Mouse (Mus musculus): ENCODE data around the gene Col4a2. TPM values are rescaled to one million over a fixed set of nuclear protein-coding genes. Genes with fewer than 3 reads are reported as not detected.

The Col4a2 gene
- 1.7 to 5.2 TPM (median 3.4 TPM) in 3 replicates for total RNA-seq (2017)

DNA sequence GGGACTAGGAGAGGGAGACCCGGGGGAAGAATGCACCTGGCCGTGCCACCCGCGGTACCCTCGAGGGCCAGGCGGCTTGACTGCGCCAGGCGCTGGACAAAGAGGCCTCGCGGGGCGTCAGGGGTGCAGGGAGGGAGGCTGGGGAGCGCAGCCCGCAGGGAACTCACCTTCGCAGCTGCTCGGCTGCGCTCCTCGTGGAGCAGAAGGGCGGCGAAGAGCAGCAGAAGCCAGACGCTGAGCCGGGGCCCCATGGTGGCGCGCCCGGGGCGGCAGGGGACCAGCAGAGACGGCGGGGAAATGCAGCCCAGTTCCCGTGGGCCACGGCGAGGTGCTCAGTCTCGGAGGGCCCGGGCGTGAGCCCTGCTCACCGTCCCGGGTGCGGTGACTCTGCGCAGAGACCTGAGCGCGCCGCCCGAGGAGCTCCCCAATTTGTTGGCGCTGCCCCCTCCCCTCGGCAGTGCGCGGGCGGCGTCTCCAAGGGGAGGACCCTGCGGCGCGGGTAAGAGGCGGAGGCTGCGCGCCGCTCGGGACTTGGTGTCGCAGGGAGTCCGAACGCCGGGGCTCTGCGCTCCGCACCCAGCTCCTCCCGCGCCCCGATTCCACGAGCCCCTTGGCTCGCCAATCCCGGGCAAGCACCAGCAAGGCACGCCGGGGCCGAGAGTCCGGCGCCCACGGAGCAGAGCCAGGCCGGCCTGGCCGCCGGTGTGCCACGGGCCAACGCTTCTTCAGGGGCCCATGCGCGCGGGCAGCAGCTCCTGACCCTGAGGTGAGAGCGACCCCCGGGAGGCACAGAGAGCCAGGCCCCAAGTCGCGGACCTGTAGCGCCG is at the start of gene Col4a2, which contains the start of gene Col4a1:
Gene Col4a2 (plus strand): TSS at position 457 of the 827 bp plus-strand sequence.
Gene Col4a1 (minus strand): TSS at position 478 of the 827 bp plus-strand sequence.
- ATAC-seq (replicated peaks; ENCODE audit: insufficient number of reproducible peaks, low FRiP score, low TSS enrichment, poor library complexity, severe bottlenecking) = no peak

DNA sequence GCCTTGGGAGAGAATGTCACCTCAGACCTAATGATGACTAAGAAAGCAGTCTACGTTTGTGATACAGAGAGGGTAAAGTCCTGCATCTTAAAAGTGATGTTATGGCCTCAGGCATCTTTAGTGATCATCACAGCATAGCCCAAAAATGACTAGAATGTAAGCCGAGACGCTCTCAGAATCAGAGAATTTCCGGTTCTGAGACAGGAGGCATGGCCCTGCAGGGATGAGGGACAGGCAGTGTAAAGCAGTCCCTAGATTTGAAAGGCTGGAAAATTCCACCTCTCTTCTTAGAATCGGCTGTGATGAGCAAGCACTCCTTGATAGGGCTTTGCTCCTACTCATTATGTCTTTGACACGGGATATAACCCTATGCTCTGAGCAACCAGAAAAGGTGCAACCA is 48.8 kb upstream of the Col4a2 start:
- ATAC-seq (replicated peaks; ENCODE audit: insufficient number of reproducible peaks, low FRiP score, low TSS enrichment, poor library complexity, severe bottlenecking) = no peak

DNA sequence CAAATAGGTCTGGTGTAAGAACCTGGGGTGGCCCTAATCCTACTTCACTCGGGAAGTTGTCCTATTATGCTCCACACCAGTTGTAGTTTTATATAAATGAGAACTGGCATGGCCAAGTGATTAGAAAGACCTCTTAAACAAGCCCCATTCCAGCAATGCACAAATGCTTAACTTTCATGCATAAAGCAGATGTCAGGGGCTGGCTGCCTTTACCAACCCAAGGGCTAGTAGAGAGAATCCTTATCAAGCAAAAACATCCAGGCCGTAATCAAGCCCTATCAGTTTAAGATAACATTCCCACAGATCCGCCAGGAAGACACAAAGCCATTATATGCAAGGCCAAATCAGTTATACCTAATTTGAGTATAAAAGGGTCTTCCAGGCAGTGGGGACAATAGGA is 46.6 kb upstream of the Col4a2 start:
- ATAC-seq (replicated peaks; ENCODE audit: insufficient number of reproducible peaks, low FRiP score, low TSS enrichment, poor library complexity, severe bottlenecking) = no peak

DNA sequence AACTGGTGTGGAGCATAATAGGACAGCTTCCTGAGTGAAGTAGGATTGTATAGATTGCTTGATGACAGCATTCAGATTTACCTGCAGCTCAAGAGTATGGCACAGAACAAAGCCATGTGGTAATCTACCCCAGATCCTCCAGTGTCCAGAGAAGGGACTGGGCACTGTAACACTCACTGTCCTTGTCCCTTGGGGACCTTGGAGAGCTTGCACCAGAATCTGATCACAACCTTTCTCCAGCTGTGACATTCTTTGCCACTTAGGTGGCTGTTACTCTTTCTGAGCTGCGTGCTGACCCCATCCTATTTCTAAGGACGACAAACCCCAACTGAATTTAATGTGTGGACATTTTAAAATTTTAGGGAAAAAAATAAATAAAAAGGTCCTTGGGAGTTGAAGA is 46.1 kb upstream of the Col4a2 start:
- ATAC-seq (replicated peaks; ENCODE audit: insufficient number of reproducible peaks, low FRiP score, low TSS enrichment, poor library complexity, severe bottlenecking) = no peak

DNA sequence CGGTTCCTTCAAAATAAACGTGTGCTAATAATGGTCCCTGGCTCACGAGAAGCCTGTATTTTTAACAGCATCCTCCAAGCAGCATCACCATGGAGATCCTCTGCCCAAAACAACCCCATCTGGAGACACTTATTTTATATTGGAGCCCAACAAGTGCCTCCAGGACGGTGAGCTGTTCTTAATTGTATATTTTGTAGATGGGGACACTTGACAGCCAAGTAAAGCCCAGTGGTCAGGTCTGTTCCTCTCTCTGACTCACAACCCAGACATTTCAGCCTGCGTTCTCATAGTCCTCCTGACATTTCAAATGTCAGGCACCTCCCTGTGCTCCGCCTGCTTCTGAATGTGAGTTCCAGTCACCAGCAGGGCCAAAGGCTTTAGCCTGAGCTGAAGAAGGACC is 43.9 kb upstream of the Col4a2 start:
- no peak for ATAC-seq (replicated peaks; ENCODE audit: insufficient number of reproducible peaks, low FRiP score, low TSS enrichment, poor library complexity, severe bottlenecking)

DNA sequence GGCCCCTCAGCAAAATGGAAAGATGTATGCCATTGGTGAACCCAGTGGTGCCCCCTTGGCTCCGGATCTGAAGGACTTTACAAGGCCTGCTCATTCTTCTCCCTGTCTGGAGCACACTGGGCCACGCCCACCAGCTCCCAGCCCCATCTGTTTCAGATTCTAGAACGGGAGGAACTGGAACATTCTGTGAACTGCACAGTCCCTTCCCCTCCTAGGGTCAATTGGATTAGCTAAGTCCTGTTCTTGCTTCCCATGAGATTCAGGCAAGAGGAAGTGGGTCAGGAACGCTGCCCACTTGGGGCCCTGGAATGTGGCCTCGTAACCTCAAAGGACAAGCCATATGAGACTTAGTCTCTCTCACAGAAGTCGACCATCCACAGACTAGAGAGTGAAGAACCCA is 41.8 kb upstream of the Col4a2 start:
- ATAC-seq (replicated peaks; ENCODE audit: insufficient number of reproducible peaks, low FRiP score, low TSS enrichment, poor library complexity, severe bottlenecking) = no peak

DNA sequence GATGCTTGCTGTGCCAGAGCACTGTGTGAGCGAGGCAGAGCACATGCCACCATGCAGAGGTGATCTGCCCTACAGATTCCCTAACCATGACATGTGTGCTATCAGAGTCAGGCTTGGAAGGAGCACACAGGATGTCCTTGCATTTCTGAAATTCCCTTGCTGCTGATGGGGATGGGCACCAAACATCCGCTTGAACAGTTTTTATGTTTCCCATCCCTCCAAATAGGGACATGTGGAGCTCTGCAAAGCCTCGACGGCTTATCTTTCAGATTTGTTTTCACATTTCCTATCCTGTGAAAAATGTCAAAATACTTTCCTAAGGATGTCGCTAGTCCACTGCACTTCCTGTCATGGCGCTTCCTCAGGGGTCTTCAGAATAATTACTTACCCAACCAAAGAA is 40.4 kb upstream of the Col4a2 start:
- no peak for ATAC-seq (replicated peaks; ENCODE audit: insufficient number of reproducible peaks, low FRiP score, low TSS enrichment, poor library complexity, severe bottlenecking)

DNA sequence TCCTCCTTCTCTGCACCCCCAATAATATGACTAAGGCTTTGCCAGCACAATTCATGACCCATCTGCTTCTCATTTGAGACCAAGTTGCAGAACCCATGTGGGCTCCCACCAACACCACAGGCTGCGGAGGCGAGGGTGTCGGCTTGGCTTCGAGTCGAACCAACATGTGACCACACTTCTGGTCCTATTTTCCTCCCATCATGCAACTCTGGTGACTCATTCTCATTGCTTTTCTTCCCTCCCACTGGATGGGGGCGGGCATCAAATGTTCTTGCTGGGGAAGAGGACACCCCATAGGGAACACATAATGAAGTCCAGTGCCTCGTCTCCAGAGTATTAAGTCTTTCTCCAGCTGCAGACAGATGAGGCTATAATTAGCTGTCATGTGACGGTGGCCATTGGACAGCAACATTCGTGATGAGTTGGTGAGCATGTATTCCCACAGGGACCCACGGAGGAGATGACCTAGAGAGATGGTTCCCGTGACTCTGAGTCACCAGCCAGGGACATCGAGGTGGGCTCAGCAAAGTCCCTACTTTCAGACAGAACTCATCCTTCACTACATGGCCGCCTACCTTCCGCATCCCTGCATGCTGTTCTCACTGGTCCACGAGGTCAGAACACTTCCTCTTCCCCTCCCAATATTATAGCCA is 39.0 kb upstream of the Col4a2 start:
- ATAC-seq (replicated peaks; ENCODE audit: insufficient number of reproducible peaks, low FRiP score, low TSS enrichment, poor library complexity, severe bottlenecking) = no peak

DNA sequence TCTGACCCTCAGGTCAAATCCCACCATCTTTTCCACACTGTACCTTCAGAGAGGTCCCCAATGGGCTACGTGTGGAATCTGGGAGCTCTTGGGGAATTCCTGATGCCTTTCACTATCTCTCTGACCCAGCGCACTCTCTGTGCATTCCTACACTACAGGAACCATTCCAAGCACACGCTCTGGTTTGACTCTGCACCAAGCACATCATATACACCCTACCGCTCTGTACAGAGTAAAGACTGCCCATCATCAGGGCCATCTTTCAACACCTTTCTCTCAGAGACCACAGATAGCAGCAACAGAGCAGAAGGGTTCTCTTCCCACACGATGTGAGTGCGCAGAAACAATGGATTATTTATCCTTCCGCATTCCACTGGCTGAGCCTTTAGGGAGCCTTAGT is 38.2 kb upstream of the Col4a2 start:
- no peak for ATAC-seq (replicated peaks; ENCODE audit: insufficient number of reproducible peaks, low FRiP score, low TSS enrichment, poor library complexity, severe bottlenecking)

DNA sequence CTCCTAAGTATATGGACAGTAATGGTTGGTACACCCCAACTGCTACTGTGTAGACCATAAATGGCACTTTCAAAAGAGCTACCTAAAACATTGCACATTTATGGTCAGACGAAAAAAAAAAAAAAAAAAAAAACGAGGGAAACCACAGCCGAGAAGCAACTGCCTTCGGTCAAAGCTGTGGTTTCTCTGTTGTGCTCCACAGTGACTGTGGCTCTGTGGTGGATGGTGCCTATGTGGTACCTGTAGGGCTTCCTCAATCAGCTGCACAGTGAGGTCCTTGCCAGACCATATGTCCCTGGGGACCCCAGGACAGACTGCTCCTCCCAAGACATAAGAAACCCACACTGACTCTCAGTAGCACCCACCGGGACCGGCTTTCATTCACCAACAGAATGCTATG is 36.3 kb upstream of the Col4a2 start:
- ATAC-seq (replicated peaks; ENCODE audit: insufficient number of reproducible peaks, low FRiP score, low TSS enrichment, poor library complexity, severe bottlenecking) = no peak

DNA sequence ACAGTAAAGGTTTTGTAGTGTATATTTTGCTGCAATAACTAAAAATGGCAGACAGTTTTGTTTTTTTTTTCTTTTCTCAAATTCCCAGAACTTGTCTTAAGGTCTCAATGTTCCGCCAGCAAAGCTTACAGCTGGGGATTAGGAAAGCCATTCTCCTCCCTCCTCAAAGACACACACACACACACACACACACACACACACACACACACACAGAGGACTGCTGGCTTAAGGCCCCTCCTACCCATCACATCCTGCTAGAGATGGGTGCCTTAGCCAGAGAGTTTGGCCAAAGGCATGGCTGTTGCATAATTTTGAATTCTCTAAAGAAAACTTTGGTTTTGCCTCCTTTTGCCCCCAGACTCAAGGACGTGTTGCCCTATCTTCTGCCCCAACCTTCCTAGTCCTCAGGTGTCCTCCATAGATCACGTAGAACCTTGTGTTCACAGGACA is 35.0 kb upstream of the Col4a2 start:
- ATAC-seq (replicated peaks; ENCODE audit: insufficient number of reproducible peaks, low FRiP score, low TSS enrichment, poor library complexity, severe bottlenecking) = no peak

DNA sequence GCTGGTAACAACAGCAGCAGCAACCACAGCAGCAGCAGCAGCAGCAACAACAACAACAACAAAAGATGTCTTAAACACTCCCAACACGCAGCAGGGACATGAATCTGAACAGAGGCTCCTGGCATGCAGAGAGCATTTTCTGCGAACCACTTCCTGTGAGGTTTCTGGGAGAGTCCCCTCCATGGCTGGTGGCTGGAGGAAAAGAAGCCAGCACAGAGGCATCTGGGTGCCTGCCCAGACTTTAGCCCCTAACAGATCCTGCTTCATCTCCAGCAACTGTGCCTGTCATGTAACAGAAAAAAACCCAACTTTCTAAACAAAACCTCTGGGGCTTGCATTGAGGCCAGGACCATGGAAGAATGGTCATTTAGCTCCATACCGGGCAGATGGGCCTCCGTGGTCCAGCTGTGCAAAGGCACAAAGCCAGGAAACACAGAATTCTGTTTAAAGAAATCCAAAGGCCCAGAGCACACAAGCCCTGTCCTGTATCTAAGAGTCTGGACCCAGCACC is 34.4 kb upstream of the Col4a2 start:
- ATAC-seq (replicated peaks; ENCODE audit: insufficient number of reproducible peaks, low FRiP score, low TSS enrichment, poor library complexity, severe bottlenecking) = no peak

DNA sequence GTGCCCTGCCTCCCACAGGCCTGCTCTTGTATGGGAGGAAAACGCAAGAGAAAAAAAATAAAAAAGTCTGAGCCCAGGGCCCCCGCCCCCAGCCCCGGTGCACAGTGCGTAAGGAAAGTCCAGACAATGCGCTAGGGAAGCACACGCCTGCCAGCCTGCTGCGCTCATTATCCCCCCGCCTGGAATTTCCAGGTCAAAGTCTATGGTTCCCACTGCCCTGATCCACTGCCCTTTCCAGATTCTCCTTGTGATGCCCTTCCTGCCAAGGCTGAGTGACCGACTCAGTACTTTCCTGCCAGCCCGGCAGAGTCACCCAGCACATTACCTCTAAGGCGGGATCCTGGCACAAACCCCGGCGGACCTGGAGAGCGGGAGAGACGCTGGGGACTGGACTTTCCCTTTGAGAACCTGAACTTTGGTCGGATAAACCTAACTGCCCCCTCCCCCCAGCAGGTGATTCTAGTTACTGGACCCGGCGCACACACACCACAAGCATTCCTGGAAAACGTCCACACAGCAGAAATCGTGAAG is 33.2 kb upstream of the Col4a2 start:
- ATAC-seq (replicated peaks; ENCODE audit: insufficient number of reproducible peaks, low FRiP score, low TSS enrichment, poor library complexity, severe bottlenecking) = no peak

DNA sequence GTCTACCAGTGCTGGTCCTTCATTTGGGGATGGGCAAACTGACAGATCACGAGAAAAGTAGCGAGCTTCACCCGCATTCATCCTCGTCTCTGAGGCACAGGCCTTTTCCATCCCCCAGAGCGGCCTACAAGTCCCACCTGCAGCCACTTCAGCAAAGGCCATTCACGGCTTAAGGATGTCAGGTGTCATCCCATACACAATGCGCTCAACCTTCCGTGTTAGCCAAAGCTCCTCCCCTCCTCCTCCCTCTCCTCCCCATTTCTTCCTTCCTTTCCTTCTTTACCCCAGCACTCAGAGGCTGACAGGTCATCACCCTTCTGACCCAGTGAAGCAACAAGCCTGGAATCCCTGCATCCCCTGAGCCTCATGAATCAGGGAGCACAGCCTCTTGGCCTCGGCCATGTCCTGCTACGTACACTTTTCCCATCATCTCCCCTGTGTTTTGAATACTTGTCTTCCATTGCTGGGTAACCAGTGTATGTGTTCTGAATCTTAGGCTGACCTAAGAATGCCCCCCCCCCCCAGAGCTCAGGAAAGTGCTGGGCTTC is 31.8 kb upstream of the Col4a2 start:
- no peak for ATAC-seq (replicated peaks; ENCODE audit: insufficient number of reproducible peaks, low FRiP score, low TSS enrichment, poor library complexity, severe bottlenecking)

DNA sequence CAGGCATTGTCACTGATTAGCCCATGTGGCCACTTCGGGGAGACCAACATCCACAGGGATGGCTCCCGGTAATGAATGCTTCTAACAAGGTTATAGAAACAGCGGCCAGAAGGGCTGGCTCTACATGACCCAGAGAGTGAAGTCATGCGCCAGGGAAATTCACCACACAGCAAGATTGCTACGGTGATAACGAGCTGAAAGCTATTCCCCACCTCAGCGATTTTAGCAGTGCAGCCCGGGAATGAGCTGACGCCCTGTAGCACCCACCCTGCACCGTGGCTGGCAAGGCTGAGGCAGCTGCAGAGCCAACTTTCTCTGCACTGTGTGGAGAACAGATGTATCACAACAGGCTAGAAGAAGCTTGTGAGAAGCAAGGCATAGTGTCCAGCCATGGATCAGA is 30.5 kb upstream of the Col4a2 start:
- no peak for ATAC-seq (replicated peaks; ENCODE audit: insufficient number of reproducible peaks, low FRiP score, low TSS enrichment, poor library complexity, severe bottlenecking)

DNA sequence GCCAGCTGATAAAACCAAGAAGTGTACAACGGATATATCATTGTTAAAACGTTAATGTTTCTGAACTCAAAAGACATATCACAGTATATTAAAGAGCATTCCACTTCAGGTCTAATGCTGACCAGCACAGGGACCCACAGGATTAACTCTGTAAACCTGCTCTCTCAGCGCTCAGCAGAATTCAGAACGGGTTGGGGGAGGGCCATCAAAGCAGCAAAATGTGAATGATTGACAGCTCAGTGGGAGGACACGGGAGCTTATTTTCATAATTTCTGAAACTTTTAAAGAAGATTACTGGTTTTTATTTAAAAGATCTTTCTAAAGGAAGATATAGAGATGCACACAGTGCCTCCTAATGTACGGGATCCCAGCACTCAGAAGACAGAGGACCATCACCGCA is 29.9 kb upstream of the Col4a2 start:
- no peak for ATAC-seq (replicated peaks; ENCODE audit: insufficient number of reproducible peaks, low FRiP score, low TSS enrichment, poor library complexity, severe bottlenecking)

DNA sequence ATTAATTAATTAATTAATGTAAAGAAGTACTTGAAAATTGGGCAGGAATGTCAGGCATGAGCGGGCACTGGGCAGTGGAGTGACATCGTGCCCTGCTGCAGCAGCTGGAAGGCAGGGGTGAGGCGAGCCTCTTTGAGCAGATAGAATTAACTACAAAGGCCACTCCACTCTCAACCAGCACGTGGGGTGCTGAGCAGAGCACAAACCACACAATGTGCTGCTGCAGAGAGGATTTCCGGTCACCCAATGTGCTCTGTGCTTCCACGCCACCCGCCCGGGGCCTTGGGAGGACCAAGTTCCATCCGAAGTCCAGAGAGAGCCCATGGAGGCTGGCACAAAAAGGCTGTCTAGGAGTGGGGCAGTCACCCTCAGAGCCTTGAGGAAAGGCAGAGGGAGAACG is 29.4 kb upstream of the Col4a2 start:
- no peak for ATAC-seq (replicated peaks; ENCODE audit: insufficient number of reproducible peaks, low FRiP score, low TSS enrichment, poor library complexity, severe bottlenecking)

DNA sequence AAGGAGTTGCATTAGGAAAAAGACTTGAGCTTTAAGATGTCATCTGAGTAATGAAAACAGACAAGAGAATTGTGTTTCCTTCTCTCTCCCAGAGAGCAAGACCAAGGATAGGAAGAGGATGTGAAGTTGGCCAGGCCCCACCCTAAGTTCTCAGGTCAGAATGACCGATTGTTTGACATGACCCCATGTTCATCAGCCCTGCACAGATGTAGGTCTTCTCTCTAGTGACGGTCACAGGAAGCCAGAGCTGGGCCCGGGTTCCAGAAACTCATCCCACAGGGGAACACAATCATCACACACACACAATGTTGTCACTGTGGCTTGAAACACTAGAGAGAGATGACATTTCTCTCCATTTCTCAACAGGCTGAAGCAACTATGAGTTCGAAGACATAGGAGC is 27.2 kb upstream of the Col4a2 start:
- no peak for ATAC-seq (replicated peaks; ENCODE audit: insufficient number of reproducible peaks, low FRiP score, low TSS enrichment, poor library complexity, severe bottlenecking)

DNA sequence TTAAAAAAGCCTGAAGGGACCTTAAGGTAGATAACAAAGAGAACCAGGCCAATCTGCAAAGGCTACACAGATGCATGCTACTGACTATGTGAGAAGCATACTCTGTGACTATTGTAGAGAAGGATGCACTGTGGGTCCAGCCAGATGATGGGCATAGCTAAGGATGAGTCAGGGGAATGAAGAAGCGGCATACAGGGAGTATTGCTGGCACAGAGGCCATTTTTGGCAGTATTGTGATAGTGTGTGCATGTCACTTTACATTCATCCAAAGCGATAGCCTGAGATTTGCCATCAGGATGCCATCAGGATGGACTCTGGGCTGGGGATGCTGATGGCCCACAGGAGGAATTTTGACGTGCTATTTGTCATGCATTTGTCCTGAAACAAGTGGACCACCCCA is 25.5 kb upstream of the Col4a2 start:
- ATAC-seq (replicated peaks; ENCODE audit: insufficient number of reproducible peaks, low FRiP score, low TSS enrichment, poor library complexity, severe bottlenecking) = no peak

DNA sequence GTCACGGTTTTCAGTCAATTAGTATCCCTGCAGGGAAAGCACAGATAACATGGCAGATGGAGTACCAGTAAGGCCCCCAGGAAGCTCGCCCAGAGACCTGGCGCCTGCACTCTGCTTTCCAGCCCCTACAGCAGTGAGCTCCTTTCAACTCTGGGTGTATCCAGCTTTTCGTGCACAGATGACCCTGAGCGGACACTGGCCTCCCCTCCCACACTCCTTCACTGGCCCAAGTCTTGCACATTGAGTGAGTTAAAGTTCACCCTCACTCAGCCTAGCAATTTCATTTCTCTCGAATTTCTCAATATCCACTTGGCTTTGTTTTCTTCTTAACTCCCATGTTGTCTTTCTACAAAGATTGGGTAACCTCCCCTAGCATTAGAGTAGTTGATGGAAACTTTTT is 24.3 kb upstream of the Col4a2 start:
- no peak for ATAC-seq (replicated peaks; ENCODE audit: insufficient number of reproducible peaks, low FRiP score, low TSS enrichment, poor library complexity, severe bottlenecking)

Data from monocyte, adult 5-6 weeks (primary cell).